Mouse (Mus musculus): ENCODE data around the gene Gm4858. TPM values are rescaled to one million over a fixed set of nuclear protein-coding genes. Genes with fewer than 3 reads are reported as not detected.
"Not testable (repeated sequence)": the region's sequence is repeated elsewhere in the genome, so short reads cannot be mapped to it uniquely, and the experiment has no call there.

The Gm4858 gene
- not detected in 2 replicates for polyA plus RNA-seq (2012)

DNA sequence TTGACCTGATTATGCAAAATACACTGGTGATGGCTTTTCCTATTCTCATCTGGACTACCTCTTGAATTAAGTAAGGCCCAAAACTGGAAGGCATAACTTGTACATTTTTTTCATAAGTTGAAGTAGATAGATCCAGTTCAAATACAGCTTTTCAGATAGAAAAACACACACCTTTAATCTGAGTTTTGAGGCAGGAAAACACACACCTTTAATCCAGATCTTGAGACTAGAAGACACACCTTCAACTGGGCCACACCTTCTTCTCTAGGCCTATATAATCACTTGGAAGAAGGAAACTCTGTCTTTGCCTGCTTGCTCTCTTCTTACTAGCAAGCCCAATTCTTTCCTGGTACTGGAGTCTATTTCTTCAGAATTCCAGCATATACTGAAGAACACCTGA, at the start of gene Gm4858:
TSS of gene Gm4858 (plus strand) at position 301 of the 400 bp plus-strand sequence.
- H3K36me3 ChIP-seq (ENCODE audit: control insufficient read depth); H3K4me3 ChIP-seq (replicated peaks); H3K9me3 ChIP-seq (ENCODE audit: control insufficient read depth, low read length); H3K27me3 ChIP-seq (ENCODE audit: control insufficient read depth); H3K4me1 ChIP-seq (ENCODE audit: control insufficient read depth): not testable (repeated sequence)

GRCm38 (mm10) chr3:93018960-93019359, 49.7 kb upstream of the Gm4858 start, which contains the start of gene Lce1m:
TSS of gene Lce1m (minus strand) at chr3:93019060.
- Histone ChIP-seq H3K4me3 (replicated peaks) (no peak within 1 kb of the TSS), H3K27me3 (ENCODE audit: control insufficient read depth) (peaks cover 11% of the 10 kb centered on the region), H3K9me3 (ENCODE audit: control insufficient read depth, low read length) (no peaks in the 10 kb centered on the region), H3K36me3 (ENCODE audit: control insufficient read depth) (no peaks in the 10 kb centered on the region), H3K4me1 (ENCODE audit: control insufficient read depth) (no peaks in the 10 kb centered on the region)
- no peak for TF ChIP-seq TAL1 (IDR thresholded peaks at IDR 0.05; ENCODE audit: low read length)
- TF ChIP-seq GATA1 (IDR thresholded peaks at IDR 0.05; ENCODE audit: low read length): no peak

DNA sequence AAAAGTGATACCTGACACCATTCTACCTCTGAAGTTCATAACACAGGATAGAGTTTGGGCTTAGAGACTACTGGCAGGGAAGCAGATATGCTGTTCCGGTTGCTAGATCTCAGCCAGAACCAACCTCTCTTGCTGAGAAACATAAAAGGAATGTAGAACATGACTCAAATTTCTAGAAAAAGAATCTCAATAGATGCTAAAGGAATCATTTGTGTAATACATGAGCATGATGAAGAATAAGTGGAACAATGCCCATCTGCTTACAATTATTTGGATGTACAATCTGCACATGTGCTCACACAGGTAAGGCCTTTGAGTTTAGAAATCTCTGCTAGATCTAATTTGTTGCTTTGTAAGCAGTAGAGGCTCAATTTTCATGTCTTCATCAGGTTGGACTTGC, 47.5 kb upstream of the Gm4858 start:
- Histone ChIP-seq H3K4me1 (ENCODE audit: control insufficient read depth) (no peaks in the 10 kb centered on the region), H3K9me3 (ENCODE audit: control insufficient read depth, low read length) (no peaks in the 10 kb centered on the region), H3K36me3 (ENCODE audit: control insufficient read depth) (no peaks in the 10 kb centered on the region), H3K27me3 (ENCODE audit: control insufficient read depth) (no peaks in the 10 kb centered on the region), H3K4me3 (replicated peaks) (no peak overlapping the region)
- TF ChIP-seq TAL1 (IDR thresholded peaks at IDR 0.05; ENCODE audit: low read length): no peak
- no peak for TF ChIP-seq GATA1 (IDR thresholded peaks at IDR 0.05; ENCODE audit: low read length)

GRCm38 (mm10) chr3:93023411-93024184, 45.0 kb upstream of the Gm4858 start:
- H3K27me3 ChIP-seq (ENCODE audit: control insufficient read depth): no peaks in the 10 kb centered on the region
- H3K9me3 ChIP-seq (ENCODE audit: control insufficient read depth, low read length): no peaks in the 10 kb centered on the region
- no peak for TF ChIP-seq TAL1 (IDR thresholded peaks at IDR 0.05; ENCODE audit: low read length)
- TF ChIP-seq GATA1 (IDR thresholded peaks at IDR 0.05; ENCODE audit: low read length): no peak
- no peaks in the 10 kb centered on the region for H3K4me1 ChIP-seq (ENCODE audit: control insufficient read depth)
- no peak overlapping the region for H3K4me3 ChIP-seq (replicated peaks)
- no peaks in the 10 kb centered on the region for H3K36me3 ChIP-seq (ENCODE audit: control insufficient read depth)

GRCm38 (mm10) chr3:93025486-93025885, 43.1 kb upstream of the Gm4858 start:
- TF ChIP-seq GATA1 (IDR thresholded peaks at IDR 0.05; ENCODE audit: low read length) (no peak), TAL1 (IDR thresholded peaks at IDR 0.05; ENCODE audit: low read length) (no peak)
- Histone ChIP-seq H3K9me3 (ENCODE audit: control insufficient read depth, low read length) (no peaks in the 10 kb centered on the region), H3K36me3 (ENCODE audit: control insufficient read depth) (no peaks in the 10 kb centered on the region), H3K4me3 (replicated peaks) (no peak overlapping the region), H3K4me1 (ENCODE audit: control insufficient read depth) (no peaks in the 10 kb centered on the region), H3K27me3 (ENCODE audit: control insufficient read depth) (no peaks in the 10 kb centered on the region)

DNA sequence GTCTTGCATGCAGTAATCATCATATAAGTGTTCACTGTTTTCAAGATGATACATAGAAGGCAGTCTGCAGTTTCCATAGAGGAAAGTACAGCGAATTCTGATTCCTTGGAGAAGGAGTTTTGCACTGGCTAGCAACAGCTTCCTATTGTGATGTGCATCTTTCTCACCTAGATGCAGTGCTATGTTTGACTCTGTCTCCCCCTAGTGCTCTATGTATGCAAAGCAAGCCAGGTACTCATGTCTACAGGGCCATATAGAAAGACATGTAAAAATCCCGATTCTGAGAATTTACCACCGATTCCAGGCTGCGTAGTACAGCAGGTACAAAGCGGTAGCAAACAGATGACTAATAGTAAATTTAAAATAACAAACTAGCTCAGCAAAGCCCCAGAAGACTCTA, 37.2 kb upstream of the Gm4858 start:
- Histone ChIP-seq H3K4me1 (ENCODE audit: control insufficient read depth) (no peaks in the 10 kb centered on the region), H3K4me3 (replicated peaks) (no peak overlapping the region)

DNA sequence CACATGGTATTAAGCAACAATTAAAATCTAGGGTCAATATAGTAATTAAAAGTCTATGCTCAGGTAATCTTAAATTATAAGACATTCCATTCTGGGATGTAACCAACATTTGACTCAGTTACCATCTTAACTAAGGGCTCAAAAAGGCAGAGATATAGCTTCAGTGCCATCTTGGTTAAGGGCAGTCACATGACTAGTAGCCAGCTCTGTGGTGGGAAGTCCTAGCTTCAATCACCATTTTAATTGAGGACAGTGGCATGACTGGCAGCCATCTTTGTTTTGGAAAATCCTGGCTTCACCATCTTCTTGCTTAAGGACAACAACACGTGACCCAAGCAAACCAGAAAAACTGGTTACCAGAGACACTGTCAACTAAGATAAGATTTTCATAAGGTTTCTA, 18.4 kb upstream of the Gm4858 start:
- Histone ChIP-seq H3K9me3 (ENCODE audit: control insufficient read depth, low read length) (no peaks in the 10 kb centered on the region), H3K4me1 (ENCODE audit: control insufficient read depth) (no peaks in the 10 kb centered on the region), H3K27me3 (ENCODE audit: control insufficient read depth) (no peaks in the 10 kb centered on the region), H3K36me3 (ENCODE audit: control insufficient read depth) (no peaks in the 10 kb centered on the region), H3K4me3 (replicated peaks) (no peak overlapping the region)
- TF ChIP-seq GATA1 (IDR thresholded peaks at IDR 0.05; ENCODE audit: low read length) (no peak), TAL1 (IDR thresholded peaks at IDR 0.05; ENCODE audit: low read length) (no peak)

More for the DNA sequence above, 37.2 kb upstream of the Gm4858 start:
- Histone ChIP-seq H3K9me3 (ENCODE audit: control insufficient read depth, low read length) (no peaks in the 10 kb centered on the region), H3K36me3 (ENCODE audit: control insufficient read depth) (no peaks in the 10 kb centered on the region), H3K27me3 (ENCODE audit: control insufficient read depth) (no peaks in the 10 kb centered on the region)
- no peak for TF ChIP-seq TAL1 (IDR thresholded peaks at IDR 0.05; ENCODE audit: low read length)
- no peak for TF ChIP-seq GATA1 (IDR thresholded peaks at IDR 0.05; ENCODE audit: low read length)

- Histone ChIP-seq H3K36me3 (ENCODE audit: control insufficient read depth) (no peaks in the 10 kb centered on the region), H3K4me3 (replicated peaks) (no peak overlapping the region), H3K9me3 (ENCODE audit: control insufficient read depth, low read length) (no peaks in the 10 kb centered on the region), H3K27me3 (ENCODE audit: control insufficient read depth) (no peaks in the 10 kb centered on the region), H3K4me1 (ENCODE audit: control insufficient read depth) (no peaks in the 10 kb centered on the region)
- TF ChIP-seq TAL1 (IDR thresholded peaks at IDR 0.05; ENCODE audit: low read length): no peak
- TF ChIP-seq GATA1 (IDR thresholded peaks at IDR 0.05; ENCODE audit: low read length): no peak
Measured at GRCm38 (mm10) chr3:93052826-93053474, 15.7 kb upstream of the Gm4858 start.

- TF ChIP-seq GATA1 (IDR thresholded peaks at IDR 0.05; ENCODE audit: low read length) (no peak), TAL1 (IDR thresholded peaks at IDR 0.05; ENCODE audit: low read length) (no peak)
- Histone ChIP-seq H3K9me3 (ENCODE audit: control insufficient read depth, low read length) (0 out of 2 replicates have a peak, but pooled peaks cover 2% of the 10 kb centered on the region), H3K4me3 (replicated peaks) (no peak overlapping the region), H3K4me1 (ENCODE audit: control insufficient read depth) (no peaks in the 10 kb centered on the region), H3K36me3 (ENCODE audit: control insufficient read depth) (no peaks in the 10 kb centered on the region), H3K27me3 (ENCODE audit: control insufficient read depth) (no peaks in the 10 kb centered on the region)
Measured at GRCm38 (mm10) chr3:93086631-93087030, 18.0 kb downstream of the Gm4858 start.

DNA sequence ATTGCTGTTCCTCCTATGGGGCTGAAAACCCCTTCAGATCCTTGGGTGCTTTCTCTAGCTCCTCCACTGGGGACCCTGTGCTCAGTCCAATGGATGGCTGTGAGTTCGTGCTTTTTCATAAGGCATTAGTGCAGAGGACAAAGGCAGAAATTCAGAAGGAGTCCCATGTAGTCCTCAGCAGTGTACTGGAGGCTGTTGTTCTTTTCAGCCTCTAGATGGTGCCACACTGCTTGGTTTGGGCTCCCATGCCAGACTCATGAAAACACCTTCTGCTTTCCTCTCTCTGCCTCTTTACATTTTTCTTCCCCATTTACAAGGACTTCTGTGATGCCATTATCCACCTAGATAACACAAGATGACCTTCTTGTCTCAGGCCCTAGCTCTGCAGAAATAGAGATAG, 25.0 kb downstream of the Gm4858 start:
- not testable (repeated sequence) for H3K9me3 ChIP-seq (ENCODE audit: control insufficient read depth, low read length); H3K36me3 ChIP-seq (ENCODE audit: control insufficient read depth); H3K4me3 ChIP-seq (replicated peaks); H3K4me1 ChIP-seq (ENCODE audit: control insufficient read depth); H3K27me3 ChIP-seq (ENCODE audit: control insufficient read depth)

Data from erythroblast, embryonic 14.5 days (primary cell).